Mouse (Mus musculus) brain, adult 2 months (tissue): Measurements from ENCODE around the gene Abca4.

Experiments
- DNase-seq: peaks from one replicate; pipeline ENCODE4 v3.0.0; 2011; ENCODE audit warnings: low read depth, low spot score

Abca4 gene

GRCm38 (mm10) chr3:122170621-122171309 lies 126.5 kb downstream of the Abca4 start:
- peak; percentile 83 for DNase-seq

- DNase-seq, result no peak
These were observed 129.4 kb downstream of the Abca4 start for GRCm38 (mm10) chr3:122173526-122174150.

GRCm38 (mm10) chr3:122176018-122176417 lies 131.8 kb downstream of the Abca4 start:
- no peak for DNase-seq

GRCm38 (mm10) chr3:122176706-122177390 lies 132.6 kb downstream of the Abca4 start:
- DNase-seq, result peak; percentile 98

- no peak for DNase-seq
These were observed 139.9 kb downstream of the Abca4 start for GRCm38 (mm10) chr3:122184109-122184508.

- DNase-seq, result no peak
These were observed 142.7 kb downstream of the Abca4 start for GRCm38 (mm10) chr3:122186975-122187374.

GRCm38 (mm10) chr3:122196621-122197298 lies 152.5 kb downstream of the Abca4 start:
- DNase-seq, result no peak

- DNase-seq, result no peak
These were observed 154.3 kb downstream of the Abca4 start for GRCm38 (mm10) chr3:122198532-122198931.

- DNase-seq, result peak; percentile 42
These were observed 154.7 kb downstream of the Abca4 start for GRCm38 (mm10) chr3:122198966-122199381.

- DNase-seq, result no peak
These were observed 155.4 kb downstream of the Abca4 start for GRCm38 (mm10) chr3:122199600-122199999.

- no peak for DNase-seq
These were observed 155.8 kb downstream of the Abca4 start for GRCm38 (mm10) chr3:122200017-122200416.

GRCm38 (mm10) chr3:122200447-122200846 lies 156.2 kb downstream of the Abca4 start:
- DNase-seq, result no peak

GRCm38 (mm10) chr3:122202307-122202732 lies 158.1 kb downstream of the Abca4 start:
- DNase-seq, result no peak

- no peak for DNase-seq
These were observed 159.6 kb downstream of the Abca4 start for GRCm38 (mm10) chr3:122203675-122204329.

GRCm38 (mm10) chr3:122205753-122206152 lies 161.5 kb downstream of the Abca4 start:
- peak; percentile 26 for DNase-seq

- DNase-seq, result peak; percentile 97
These were observed 162.2 kb downstream of the Abca4 start for GRCm38 (mm10) chr3:122206279-122207070.

- DNase-seq, result peak; percentile 92
These were observed 163.5 kb downstream of the Abca4 start for GRCm38 (mm10) chr3:122207766-122208165.

- DNase-seq, result peak; percentile 33
These were observed 164.3 kb downstream of the Abca4 start for GRCm38 (mm10) chr3:122208296-122209225.

GRCm38 (mm10) chr3:122209511-122209910 lies 165.3 kb downstream of the Abca4 start:
- no peak for DNase-seq

GRCm38 (mm10) chr3:122210434-122210833 lies 166.2 kb downstream of the Abca4 start:
- DNase-seq, result no peak
